Mouse (Mus musculus) heart, embryonic 12.5 days (tissue): ENCODE data around the gene Atxn10. TPM values are rescaled to one million over a fixed set of nuclear protein-coding genes. Genes with fewer than 3 reads are reported as not detected.

Experiments used
- ATAC-seq: fragments of 200-750 bp; cut with Nextera tagmentation; 2 replicates; pipeline ENCODE4 v1.8.0; 2017; ENCODE audit warnings: moderate TSS enrichment, moderate library complexity; ENCODE audit not compliant: insufficient number of reproducible peaks, low FRiP score
- H3K27ac ChIP-seq: fragments of 300-500 bp; sonication (generic); 2 replicates; pipeline ENCODE4 v1.5.1; 2016; ENCODE audit warnings: mild to moderate bottlenecking, moderate library complexity; ENCODE audit not compliant: poor library complexity, severe bottlenecking
- H3K27me3 ChIP-seq: fragments of 300-500 bp; sonication (generic); replicated peaks from 2 replicates; pipeline ENCODE4 v1.6.1; 2016; ENCODE audit warnings: mild to moderate bottlenecking, moderate library complexity
- H3K36me3 ChIP-seq: fragments of 300-500 bp; sonication (generic); 2 replicates; pipeline ENCODE4 v1.6.1; 2016; ENCODE audit warnings: mild to moderate bottlenecking, moderate library complexity
- H3K4me1 ChIP-seq: fragments of 300-500 bp; sonication (generic); replicated peaks from 2 replicates; pipeline ENCODE4 v1.6.1; 2016; ENCODE audit warnings: mild to moderate bottlenecking
- H3K4me2 ChIP-seq: fragments of 300-500 bp; sonication (generic); 2 replicates; pipeline ENCODE4 v1.6.1; 2016; ENCODE audit warnings: mild to moderate bottlenecking, moderate library complexity
- H3K4me3 ChIP-seq: fragments of 300-500 bp; sonication (generic); 2 replicates; pipeline ENCODE4 v1.5.1; 2016; ENCODE audit warnings: mild to moderate bottlenecking
- H3K9ac ChIP-seq: fragments of 300-500 bp; sonication (generic); 2 replicates; pipeline ENCODE4 v1.6.1; 2016; ENCODE audit warnings: mild to moderate bottlenecking, moderate library complexity
- H3K9me3 ChIP-seq: fragments of 300-500 bp; sonication (generic); replicated peaks from 2 replicates; pipeline ENCODE4 v1.6.1; 2016; ENCODE audit warnings: mild to moderate bottlenecking, moderate library complexity
- WGBS: fragments of 180-500 bp; shearing (Covaris S2); methylation state at CpG from one replicate; pipeline ENCODE4 v1.1.7; 2016; 5-methylcytosine and 5-hydroxymethylcytosine counted together
- polyA plus RNA-seq: library from polyadenylated mRNA; unstranded; fragments of >200 nt; fragmentation: Nextera tagmentation; extraction: Ambion mirVana; gene quantifications from 2 replicates; pipeline ENCODE4 v1.2.1, GENCODE M21; 2016

The Atxn10 gene
- polyA plus RNA-seq, 1 experiment from 2014 or later = 240 TPM

DNA sequence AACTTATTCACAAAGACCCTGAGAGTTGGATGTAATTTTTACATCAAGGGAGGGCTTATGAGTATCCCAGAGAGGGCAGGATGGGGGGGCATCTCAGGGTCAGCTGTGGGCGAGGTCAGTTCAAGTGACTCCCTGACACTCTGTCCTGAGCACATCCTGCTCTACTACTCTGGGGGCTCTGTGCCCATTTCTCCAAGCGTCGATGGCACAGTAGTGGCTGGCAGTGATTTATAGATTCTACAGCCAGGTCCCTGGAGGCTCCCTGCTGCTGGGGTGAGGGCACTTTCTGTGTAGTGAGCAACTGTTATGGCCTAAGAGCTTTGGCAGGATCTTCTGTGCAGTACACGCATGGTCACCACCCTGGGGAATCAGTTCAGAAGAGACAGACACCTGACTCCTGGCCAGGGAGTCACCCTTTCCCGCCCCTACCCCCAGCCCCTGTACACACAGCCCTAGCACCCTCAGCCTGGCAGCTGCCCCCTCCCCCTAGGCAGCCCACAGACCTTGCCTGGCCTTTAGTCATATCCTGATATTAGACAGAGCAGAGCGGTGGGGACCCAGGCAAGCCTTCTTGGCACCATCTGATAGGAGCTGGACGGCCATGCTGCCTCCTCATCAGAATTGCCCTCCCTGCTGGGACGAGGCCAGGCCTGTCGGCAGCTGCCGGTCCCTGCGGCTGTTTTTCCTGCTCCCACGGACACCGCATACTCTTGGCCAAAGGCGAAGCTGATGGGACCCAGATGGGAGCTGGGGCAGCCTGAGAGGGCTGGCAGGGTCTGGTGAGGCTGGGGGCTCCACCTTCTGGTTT, 169.3 kb downstream of the Atxn10 start:
- ATAC-seq = no peak

DNA sequence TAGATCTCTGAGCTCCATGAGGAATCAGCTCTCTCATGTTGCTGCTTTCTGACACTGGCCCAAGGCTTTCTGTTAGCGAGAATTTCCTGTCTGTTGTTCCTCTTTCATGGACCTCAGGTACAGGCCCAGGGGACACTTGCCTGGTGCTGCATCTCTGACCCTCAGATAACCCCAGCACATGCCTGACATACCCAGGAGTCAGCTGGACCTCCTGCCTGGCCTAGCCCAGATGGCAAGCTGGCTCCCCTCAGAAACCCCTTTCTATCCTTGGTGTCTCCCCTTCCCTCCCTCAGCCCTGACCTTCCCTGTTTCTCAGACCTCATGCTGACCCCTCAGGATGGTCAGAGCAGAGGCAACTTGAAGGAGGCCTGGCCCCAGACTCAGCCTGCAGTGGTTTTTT, 170.6 kb downstream of the Atxn10 start:
- peaks cover 8% of the 10 kb centered on the region; the same call in 1 of the 2 replicates for H3K4me1 ChIP-seq
- no peak overlapping the region for H3K9ac ChIP-seq
- no peaks in the 10 kb centered on the region for H3K9me3 ChIP-seq
- H3K4me2 ChIP-seq = no peak overlapping the region
- WGBS = 39% methylated on average over 1 of the region's 1 CpGs
- no peak for ATAC-seq
- H3K27me3 ChIP-seq = peaks cover 29% of the 10 kb centered on the region; the same call in 1 of the 2 replicates
- H3K4me3 ChIP-seq = no peak overlapping the region
- no peak overlapping the region for H3K27ac ChIP-seq
- H3K36me3 ChIP-seq = no peaks in the 10 kb centered on the region

More for the DNA sequence above, 169.3 kb downstream of the Atxn10 start:
- Histone ChIP-seq H3K27ac (no peak overlapping the region), H3K27me3 (peaks cover 29% of the 10 kb centered on the region; the same call in 1 of the 2 replicates), H3K4me3 (no peak overlapping the region), H3K9ac (no peak overlapping the region), H3K4me1 (peaks cover 8% of the 10 kb centered on the region; the same call in 1 of the 2 replicates), H3K36me3 (no peaks in the 10 kb centered on the region), H3K4me2 (no peak overlapping the region), H3K9me3 (no peaks in the 10 kb centered on the region)
- WGBS = 43% methylated on average over 14 of the region's 14 CpGs

DNA sequence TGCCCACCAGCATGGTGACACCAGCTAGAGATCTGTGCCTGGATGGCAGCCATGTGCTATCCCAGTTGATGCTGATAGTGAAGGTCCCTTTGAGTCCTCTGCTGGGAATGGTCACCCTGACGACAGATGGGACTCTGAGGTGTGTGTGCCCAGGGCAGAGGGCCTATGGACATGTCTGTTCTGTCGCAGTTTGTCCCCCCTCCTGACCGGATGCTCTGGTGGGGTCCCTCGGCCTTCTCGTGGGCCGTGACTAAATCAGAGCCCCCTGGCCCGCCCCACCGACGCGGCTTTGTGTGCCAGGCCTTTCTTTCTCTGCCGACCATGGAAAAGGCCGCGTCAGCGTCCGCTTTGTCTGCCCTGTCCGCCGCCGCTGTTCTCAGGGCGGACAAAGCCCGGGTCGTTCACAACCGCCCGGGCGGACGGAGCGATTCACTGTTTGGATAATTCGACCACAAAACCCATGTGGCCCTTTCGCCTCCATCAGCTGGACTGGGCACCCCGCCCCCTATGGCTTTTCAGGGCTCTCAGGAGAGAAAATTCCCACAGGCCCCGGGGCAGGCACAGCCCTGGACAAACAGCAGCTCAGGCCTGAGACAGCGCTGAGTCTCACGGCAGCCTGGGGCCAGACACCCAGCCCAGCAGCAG, 171.4 kb downstream of the Atxn10 start:
- Histone ChIP-seq H3K27ac (no peak overlapping the region), H3K4me1 (peaks cover 8% of the 10 kb centered on the region; the same call in 1 of the 2 replicates), H3K9ac (no peak overlapping the region), H3K4me3 (no peak overlapping the region), H3K4me2 (no peak overlapping the region), H3K36me3 (no peaks in the 10 kb centered on the region), H3K27me3 (peaks cover 25% of the 10 kb centered on the region; the same call in 1 of the 2 replicates), H3K9me3 (no peaks in the 10 kb centered on the region)
- ATAC-seq = no peak
- WGBS = 83% methylated on average over 32 of the region's 32 CpGs

Other genes starting within 250 kb of the Atxn10 start
- 0.09 and 0.13 TPM in 2 replicates for gene Smc1b, start 204.3 kb upstream of the Atxn10 start, polyA plus RNA-seq
- gene Ribc2, start 204.2 kb upstream of the Atxn10 start, polyA plus RNA-seq = 0.13 TPM in 1 of 2 replicates, not detected in the other
- 142 and 145 TPM in 2 replicates for gene Fbln1, start 130.3 kb upstream of the Atxn10 start, polyA plus RNA-seq
- not detected in 2 replicates for gene 7530416G11Rik, start 167.0 kb downstream of the Atxn10 start, polyA plus RNA-seq
- 1.3 and 1.5 TPM in 2 replicates for gene Wnt7b, start 246.2 kb downstream of the Atxn10 start, polyA plus RNA-seq